Mouse (Mus musculus) spleen, adult 2 months (tissue): ENCODE results near the gene Ror1.

ENCODE experiments used
- CTCF ChIP-seq: fragments of 200-500 bp; IDR thresholded peaks from 2 replicates; pipeline ENCODE4 v1.5.1; 2011; ENCODE audit warnings: mild to moderate bottlenecking, inconsistent platforms; ENCODE audit not compliant: insufficient read depth, insufficient read length, insufficient replicate concordance; ENCODE audit errors: extremely low read depth
- POLR2A ChIP-seq: fragments of 200-500 bp; IDR thresholded peaks from 2 replicates; pipeline ENCODE4 v1.6.1; 2011; ENCODE audit warnings: low read depth, low read length, inconsistent platforms

GRCm38 (mm10) chr4:100251270-100251669 is 155.7 kb downstream of the Ror1 start:
- TF ChIP-seq CTCF (no peak), POLR2A (no peak)
